Mouse (Mus musculus) neutrophil, adult 65 days (primary cell): ENCODE data around the gene Gm4871. TPM values are rescaled to one million over a fixed set of nuclear protein-coding genes. Genes with fewer than 3 reads are reported as not detected.

Experiments
- total RNA-seq: library from RNA; stranded (reverse); gene quantifications from 2 replicates; pipeline ENCODE4 v1.2.4, GENCODE M21; 2023

Gene Gm4871
- not detected in 2 replicates for total RNA-seq

GRCm38 (mm10) chr5:145032391-145032790 lies at the start of gene Gm4871:
Gene Gm4871, minus strand, starts transcription at chr5:145032754.

GRCm38 (mm10) chr5:145042690-145043089 lies 10.1 kb upstream of the Gm4871 start, which contains the start of gene 1700018F24Rik:
Gene 1700018F24Rik, plus strand, starts transcription at chr5:145042990.

Other genes with a start within 250 kb of the Gm4871 start
- 17.1 and 19.5 TPM in 2 replicates for gene Smurf1, start 66.9 kb downstream of the Gm4871 start, total RNA-seq
- not detected in 2 replicates for gene 1700018F24Rik, start 10.2 kb upstream of the Gm4871 start, total RNA-seq
- 118 and 140 TPM in 2 replicates for gene Arpc1a, start 51.1 kb upstream of the Gm4871 start, total RNA-seq
- gene Kpna7, start 51.3 kb upstream of the Gm4871 start, total RNA-seq: not detected in 2 replicates
- 1,109 and 1,298 TPM in 2 replicates for gene Arpc1b, start 81.5 kb upstream of the Gm4871 start, total RNA-seq
- gene Pdap1, start 107.5 kb upstream of the Gm4871 start, total RNA-seq: 33.7 and 36.2 TPM in 2 replicates
- gene Bud31, start 107.6 kb upstream of the Gm4871 start, total RNA-seq: 155 and 177 TPM in 2 replicates
- gene Ptcd1, start 134.4 kb upstream of the Gm4871 start, total RNA-seq: 16.7 and 18.1 TPM in 2 replicates
- gene Cpsf4, start 134.5 kb upstream of the Gm4871 start, total RNA-seq: 22.0 and 25.1 TPM in 2 replicates
- 73.5 and 101 TPM in 2 replicates for gene Atp5j2, start 159.3 kb upstream of the Gm4871 start, total RNA-seq
- 16.4 and 18.6 TPM in 2 replicates for gene Zkscan14, start 169.1 kb upstream of the Gm4871 start, total RNA-seq
- gene Zkscan5, start 171.8 kb upstream of the Gm4871 start, total RNA-seq: 2.8 and 3.3 TPM in 2 replicates
- 74.0 and 104 TPM in 2 replicates for gene Zfp655, start 199.0 kb upstream of the Gm4871 start, total RNA-seq
- 11.5 and 18.5 TPM in 2 replicates for gene Zscan25, start 247.7 kb upstream of the Gm4871 start, total RNA-seq